Mouse (Mus musculus): ENCODE results near the gene Robo1.

Robo1 gene

GRCm38 (mm10) chr16:72678947-72679558, 370.9 kb downstream of the Robo1 start:
- no peak for DNase-seq (ENCODE audit: low spot score)

- no peak for DNase-seq (ENCODE audit: low spot score)
These were observed 377.7 kb downstream of the Robo1 start for GRCm38 (mm10) chr16:72685604-72686479.

- no peak for DNase-seq (ENCODE audit: low spot score)
These were observed 378.5 kb downstream of the Robo1 start for GRCm38 (mm10) chr16:72686480-72687053.

- DNase-seq (ENCODE audit: low spot score), result no peak
These were observed 379.5 kb downstream of the Robo1 start for GRCm38 (mm10) chr16:72687651-72688050.

GRCm38 (mm10) chr16:72688185-72688681, 380.1 kb downstream of the Robo1 start:
- no peak for DNase-seq (ENCODE audit: low spot score)

DNA sequence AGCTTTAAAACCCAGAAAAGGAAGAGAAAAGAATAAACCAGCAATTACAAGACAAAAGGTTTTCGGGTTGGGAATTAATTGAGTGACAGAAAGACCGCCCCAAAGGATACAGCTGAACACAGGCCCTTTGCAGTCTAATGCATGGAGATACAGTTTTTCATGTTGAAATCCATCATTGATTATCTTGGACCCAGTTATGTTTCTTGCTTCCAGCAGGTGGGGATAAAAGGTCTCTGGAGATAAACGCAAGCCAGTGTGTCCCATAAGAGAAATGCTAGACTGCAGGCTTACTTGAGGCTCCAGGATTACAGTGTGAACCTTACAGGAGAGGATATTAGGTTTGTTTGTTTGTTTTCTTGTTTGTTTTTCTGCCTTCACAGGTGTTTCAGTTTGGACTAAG, 383.8 kb downstream of the Robo1 start:
- no peak for DNase-seq (ENCODE audit: low spot score)

- no peak for DNase-seq (ENCODE audit: low spot score)
These were observed 385.6 kb downstream of the Robo1 start for GRCm38 (mm10) chr16:72693446-72694274.

GRCm38 (mm10) chr16:72694787-72695186, 386.7 kb downstream of the Robo1 start:
- no peak for DNase-seq (ENCODE audit: low spot score)

- no peak for DNase-seq (ENCODE audit: low spot score)
These were observed 391.3 kb downstream of the Robo1 start for GRCm38 (mm10) chr16:72699238-72700006.

DNA sequence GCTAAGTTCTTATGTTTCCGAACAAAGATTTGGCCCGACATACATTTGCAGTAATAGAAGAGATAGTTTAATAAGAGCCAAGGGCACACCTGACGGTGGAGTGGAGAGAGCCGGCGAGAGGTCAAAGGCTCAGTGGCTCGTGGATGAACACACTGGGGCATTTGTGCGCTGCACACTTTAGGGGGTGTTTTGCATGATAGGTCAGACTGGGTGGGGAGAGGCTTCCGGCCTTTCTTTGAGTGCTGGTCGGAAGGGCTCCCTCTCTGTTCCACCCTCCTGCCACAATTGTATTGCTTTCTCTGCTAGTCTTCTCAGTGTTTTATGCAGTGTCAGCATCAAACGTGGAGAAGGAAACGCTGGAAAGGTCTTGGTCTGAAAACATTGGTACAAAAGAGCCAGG, 392.2 kb downstream of the Robo1 start:
- DNase-seq (ENCODE audit: low spot score), result no peak

DNA sequence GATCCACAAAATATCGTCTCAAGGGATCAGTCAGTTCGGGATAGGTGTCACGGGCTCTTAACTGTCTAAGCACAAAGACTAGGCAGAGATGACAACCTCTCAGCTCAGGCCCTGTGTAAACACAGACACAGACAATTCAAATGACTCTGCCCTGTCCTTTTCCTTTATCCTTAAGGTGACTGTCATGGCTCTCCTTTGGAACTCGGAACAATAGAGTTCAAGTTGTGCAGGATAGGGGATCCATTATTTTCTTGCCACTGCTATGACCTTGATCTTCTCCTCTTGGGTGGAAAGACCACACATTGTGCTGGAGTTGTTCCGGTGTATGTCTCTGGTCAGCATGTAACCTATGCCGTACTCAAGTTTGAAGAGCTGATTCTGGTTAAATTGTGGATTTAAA, 395.4 kb downstream of the Robo1 start:
- DNase-seq (ENCODE audit: low spot score), result no peak

- DNase-seq (ENCODE audit: low spot score), result no peak
These were observed 397.7 kb downstream of the Robo1 start for GRCm38 (mm10) chr16:72705851-72706250.

DNA sequence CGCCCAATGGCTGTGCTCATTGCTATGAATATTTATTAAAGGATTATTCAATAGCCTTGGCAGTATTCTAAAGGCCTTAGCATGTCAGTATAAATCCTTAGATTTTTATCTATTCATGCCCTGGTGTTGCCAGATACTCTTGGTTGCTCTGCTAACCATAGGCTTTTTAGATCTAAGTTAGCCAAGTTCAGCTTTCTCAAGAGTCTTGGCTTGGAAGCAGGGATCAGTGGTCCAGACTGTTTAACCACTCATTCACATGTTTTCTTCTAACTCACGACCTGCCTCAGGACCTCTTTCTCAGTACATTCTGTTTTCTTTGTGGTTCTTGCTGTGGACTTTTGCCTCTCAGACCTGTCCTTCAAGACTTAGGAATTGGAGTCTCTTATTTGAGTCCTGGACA, 400.4 kb downstream of the Robo1 start:
- no peak for DNase-seq (ENCODE audit: low spot score)

- no peak for DNase-seq (ENCODE audit: low spot score)
These were observed 409.2 kb downstream of the Robo1 start for GRCm38 (mm10) chr16:72717118-72717802.

- DNase-seq (ENCODE audit: low spot score), result no peak
These were observed 411.0 kb downstream of the Robo1 start for GRCm38 (mm10) chr16:72719063-72719462.

DNA sequence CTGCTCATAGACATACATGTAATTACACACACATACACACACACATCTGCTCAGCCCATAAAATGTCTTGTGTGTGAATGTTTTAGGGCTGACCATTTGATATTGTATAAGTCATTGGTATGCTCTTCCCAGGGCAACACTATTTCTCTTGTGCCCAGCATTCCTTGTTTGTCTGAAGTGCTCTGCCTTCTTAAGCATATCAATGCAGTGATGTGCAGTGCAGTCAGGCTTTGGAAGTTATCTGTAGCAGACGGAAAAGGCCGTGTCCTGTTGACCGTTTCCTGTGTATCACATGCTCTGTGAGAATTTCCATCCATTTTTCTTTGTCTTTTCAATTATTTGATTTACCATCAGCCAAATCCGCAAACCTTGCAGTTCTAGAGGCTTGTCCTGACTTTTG, 412.9 kb downstream of the Robo1 start:
- no peak for DNase-seq (ENCODE audit: low spot score)

DNA sequence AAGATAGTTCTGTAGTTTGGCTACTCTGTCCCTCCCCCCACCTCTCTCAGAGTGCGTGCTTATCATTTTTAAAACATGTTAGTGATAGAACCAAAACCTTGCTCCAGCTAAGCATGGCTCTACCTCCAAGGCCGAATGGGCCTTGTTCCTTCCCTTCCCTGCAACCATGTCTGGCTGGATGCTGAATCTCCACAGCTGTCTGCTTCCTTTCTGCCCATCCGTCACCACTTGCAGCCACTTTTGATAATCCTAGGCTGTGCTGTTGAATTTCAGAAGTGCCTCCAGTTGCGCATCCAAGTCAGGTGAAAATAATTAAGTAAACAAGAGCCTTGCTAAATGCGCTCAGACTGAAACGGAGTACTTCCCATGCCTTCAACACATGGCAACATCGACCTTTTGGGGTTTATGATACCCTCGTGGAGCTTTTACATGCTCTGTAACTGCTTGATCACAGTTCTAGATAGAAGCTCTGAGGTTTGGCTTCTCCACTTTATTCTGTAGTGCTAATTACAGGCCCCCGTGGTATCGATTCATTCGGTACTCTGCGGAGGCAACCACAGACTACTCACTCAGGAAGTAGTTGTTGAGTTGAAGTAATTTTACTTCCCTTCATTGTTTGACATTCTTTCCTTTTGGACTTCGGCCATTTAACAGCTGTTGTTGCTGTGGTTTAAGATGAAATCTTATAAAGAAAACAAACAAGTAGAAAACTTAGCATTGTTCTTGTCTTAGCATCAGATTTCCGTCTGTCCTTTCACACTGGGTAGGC, 413.8 kb downstream of the Robo1 start:
- DNase-seq (ENCODE audit: low spot score), result no peak

- DNase-seq (ENCODE audit: low spot score), result no peak
These were observed 426.1 kb downstream of the Robo1 start for GRCm38 (mm10) chr16:72734234-72734633.

GRCm38 (mm10) chr16:72735175-72735574, 427.1 kb downstream of the Robo1 start:
- no peak for DNase-seq (ENCODE audit: low spot score)

GRCm38 (mm10) chr16:72735588-72735987, 427.5 kb downstream of the Robo1 start:
- DNase-seq (ENCODE audit: low spot score), result no peak

Measured in urinary bladder, postnatal 25 days (tissue).